Mouse (Mus musculus): ENCODE results near the gene Bmp15. TPM values are rescaled to one million over a fixed set of nuclear protein-coding genes. Genes with fewer than 3 reads are reported as not detected.

The Bmp15 gene
- polyA plus RNA-seq (2017; shearing (Covaris generic)): under 1 TPM in 1 of 2 experiments, not detected in 1; 0.05 TPM

GRCm38 (mm10) chrX:6320621-6321020 is at the start of gene Bmp15:
Bmp15 (minus strand) TSS chrX:6320721.

Other genes with a start within 250 kb of the Bmp15 start
- not detected for gene AU022751, start 237.3 kb downstream of the Bmp15 start, polyA plus RNA-seq (2017; shearing (Covaris generic))
- not detected for gene Nudt10, start 147.7 kb downstream of the Bmp15 start, polyA plus RNA-seq (2017; shearing (Covaris generic))
- 1 to 10 TPM in 1 of 2 experiments, under 1 TPM in 1; 0.29 to 1.3 TPM for gene Shroom4, start 79.1 kb upstream of the Bmp15 start, polyA plus RNA-seq (2017; shearing (Covaris generic))